Mouse (Mus musculus): ENCODE data around the gene Idh2. TPM values are rescaled to one million over a fixed set of nuclear protein-coding genes. Genes with fewer than 3 reads are reported as not detected.
"Not testable (repeated sequence)": the region's sequence is repeated elsewhere in the genome, so short reads cannot be mapped to it uniquely, and the experiment has no call there.

The Idh2 gene
- total RNA-seq, 2 experiments from 2014 or later = 44.8 to 45.6 TPM

GRCm38 (mm10) chr7:80050382-80050781 lies 64.8 kb downstream of the Idh2 start:
- DNase-seq (ENCODE audit: extremely low spot score in 1 of 2, low spot score in 2 of 2); intact Hi-C loops (cut with DNase I): not testable (repeated sequence)

- intact Hi-C loops (cut with DNase I) = no loop called here
Measured at GRCm38 (mm10) chr7:80049746-80050145, 65.4 kb downstream of the Idh2 start.

GRCm38 (mm10) chr7:80047041-80047440 lies 68.2 kb downstream of the Idh2 start:
- DNase-seq (ENCODE audit: extremely low spot score in 1 of 2, low spot score in 2 of 2) = no peak
- intact Hi-C loops (cut with DNase I) = no loop called here

More at GRCm38 (mm10) chr7:80049746-80050145, 65.4 kb downstream of the Idh2 start:
- no peak for DNase-seq (ENCODE audit: extremely low spot score in 1 of 2, low spot score in 2 of 2)

Other genes starting within 250 kb of the Idh2 start
- 10 to 100 TPM; 48.9 to 50.0 TPM for gene Ap3s2, start 194.7 kb downstream of the Idh2 start, total RNA-seq (2021)
- gene Arpin, start 180.0 kb downstream of the Idh2 start, total RNA-seq (2021) = 10 to 100 TPM in 1 of 2 experiments, 1 to 10 TPM in 1; 9.8 to 11.2 TPM
- 10 to 100 TPM; 15.8 to 16.7 TPM for gene Zfp710, start 90.6 kb downstream of the Idh2 start, total RNA-seq (2021)
- gene Sema4b, start 71.4 kb upstream of the Idh2 start, total RNA-seq (2021) = 10 to 100 TPM; 23.5 to 23.7 TPM
- 10 to 100 TPM; 19.4 to 21.2 TPM for gene Cib1, start 117.4 kb upstream of the Idh2 start, total RNA-seq (2021)
- gene Gdpgp1, start 117.5 kb upstream of the Idh2 start, total RNA-seq (2021) = 1 to 10 TPM; 6.0 to 7.0 TPM
- 1 to 10 TPM; 1.3 to 2.2 TPM for gene Ttll13, start 131.0 kb upstream of the Idh2 start, total RNA-seq (2021)
- gene Ngrn, start 145.8 kb upstream of the Idh2 start, total RNA-seq (2021) = 10 to 100 TPM; 43.9 to 46.8 TPM
- gene Vps33b, start 154.3 kb upstream of the Idh2 start, total RNA-seq (2021) = 10 to 100 TPM; 22.9 to 26.3 TPM
- 1 to 10 TPM; 5.1 to 8.8 TPM for gene Prc1, start 179.1 kb upstream of the Idh2 start, total RNA-seq (2021)
- 10 to 100 TPM; 15.7 to 20.8 TPM for gene Rccd1, start 209.1 kb upstream of the Idh2 start, total RNA-seq (2021)
- gene Unc45a, start 225.6 kb upstream of the Idh2 start, total RNA-seq (2021) = 10 to 100 TPM; 52.5 to 54.1 TPM
- 10 to 100 TPM; 38.3 to 45.8 TPM for gene Hddc3, start 227.7 kb upstream of the Idh2 start, total RNA-seq (2021)